Mouse (Mus musculus) thymus, adult 2 months (tissue): ENCODE data around the gene Ndufa1.
"Not testable (repeated sequence)": the region's sequence is repeated elsewhere in the genome, so short reads cannot be mapped to it uniquely, and the experiment has no call there.

ENCODE experiments used
- CTCF ChIP-seq: fragments of 200-500 bp; IDR thresholded peaks from 2 replicates; pipeline ENCODE4 v1.5.1; 2012; ENCODE audit warnings: mild to moderate bottlenecking, control low read depth, low read length, moderate library complexity, borderline replicate concordance; ENCODE audit not compliant: control insufficient read depth, poor library complexity, insufficient read depth; ENCODE audit errors: extremely low read depth
- POLR2A ChIP-seq: fragments of 200-500 bp; IDR thresholded peaks from 2 replicates; pipeline ENCODE4 v1.6.1; 2012; ENCODE audit warnings: mild to moderate bottlenecking, low read length, control low read depth, moderate library complexity; ENCODE audit not compliant: control insufficient read depth, poor library complexity, insufficient read depth; ENCODE audit errors: extremely low read depth

DNA sequence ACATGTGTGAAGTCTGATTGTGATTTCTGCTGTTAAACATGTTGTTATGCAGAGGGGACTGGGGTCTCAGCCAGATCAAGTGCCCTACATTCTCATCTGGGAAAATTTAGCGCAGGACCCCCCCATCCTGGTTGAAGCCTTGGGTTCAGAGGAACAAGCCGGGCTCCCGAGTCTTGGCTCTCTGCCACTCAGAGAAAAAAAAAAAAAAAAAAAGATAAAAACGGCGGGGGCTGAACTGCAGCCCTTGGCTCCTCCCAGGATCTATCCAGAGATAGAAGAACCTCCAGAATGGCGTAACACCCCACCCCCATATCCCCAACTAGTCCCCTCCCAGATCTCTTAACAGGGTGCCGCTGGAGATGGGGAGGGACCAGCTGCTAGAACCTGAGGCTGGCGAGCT is 6.6 kb downstream of the Ndufa1 start:
- TF ChIP-seq CTCF, POLR2A: not testable (repeated sequence)
